Mouse (Mus musculus) liver, embryonic 12.5 days (tissue): ENCODE measurements around the gene Zbp1. TPM values are rescaled to one million over a fixed set of nuclear protein-coding genes. Genes with fewer than 3 reads are reported as not detected.

ENCODE experiments used
- ATAC-seq: fragments of 200-750 bp; cut with Nextera tagmentation; 2 replicates; pipeline ENCODE4 v1.8.0; 2017; ENCODE audit warnings: moderate number of reproducible peaks, mild to moderate bottlenecking, moderate library complexity
- H3K27ac ChIP-seq: fragments of 300-500 bp; sonication (generic); 2 replicates; pipeline ENCODE4 v1.5.1; 2016; ENCODE audit warnings: mild to moderate bottlenecking
- H3K27me3 ChIP-seq: fragments of 300-500 bp; sonication (generic); replicated peaks from 2 replicates; pipeline ENCODE4 v1.6.1; 2016; ENCODE audit warnings: mild to moderate bottlenecking, moderate library complexity
- H3K36me3 ChIP-seq: fragments of 300-500 bp; sonication (generic); 2 replicates; pipeline ENCODE4 v1.6.1; 2016; ENCODE audit warnings: mild to moderate bottlenecking, moderate library complexity
- H3K4me1 ChIP-seq: fragments of 300-500 bp; sonication (generic); 2 replicates; pipeline ENCODE4 v1.6.1; 2016
- H3K4me2 ChIP-seq: fragments of 300-500 bp; sonication (generic); 2 replicates; pipeline ENCODE4 v1.6.1; 2016; ENCODE audit warnings: mild to moderate bottlenecking, moderate library complexity
- H3K4me3 ChIP-seq: fragments of 300-500 bp; sonication (generic); 2 replicates; pipeline ENCODE4 v1.5.1; 2016; ENCODE audit warnings: mild to moderate bottlenecking, moderate library complexity
- H3K9ac ChIP-seq: fragments of 300-500 bp; sonication (generic); 2 replicates; pipeline ENCODE4 v1.6.1; 2016; ENCODE audit warnings: mild to moderate bottlenecking, moderate library complexity
- H3K9me3 ChIP-seq: fragments of 300-500 bp; sonication (generic); replicated peaks from 2 replicates; pipeline ENCODE4 v1.6.1; 2016; ENCODE audit warnings: mild to moderate bottlenecking, moderate library complexity
- WGBS: fragments of 180-500 bp; shearing (Covaris S2); methylation state at CpG from one replicate; pipeline ENCODE4 v1.1.7; 2016; ENCODE audit not compliant: insufficient replicate concordance; 5-methylcytosine and 5-hydroxymethylcytosine counted together
- polyA plus RNA-seq: library from polyadenylated mRNA; unstranded; fragments of >200 nt; fragmentation: Nextera tagmentation; extraction: Ambion mirVana; gene quantifications from 2 replicates; pipeline ENCODE4 v1.2.1, GENCODE M21; 2016

Gene Zbp1
- polyA plus RNA-seq, 1 experiment from 2014 or later: 0.21 TPM

GRCm38 (mm10) chr2:173225906-173226305, 7.2 kb upstream of the Zbp1 start:
- Histone ChIP-seq H3K27me3 (no peaks in the 10 kb centered on the region; the same call in 1 of the 2 replicates), H3K4me3 (no peak overlapping the region), H3K9ac (no peak overlapping the region), H3K9me3 (no peaks in the 10 kb centered on the region), H3K4me1 (peaks cover 5% of the 10 kb centered on the region; the same call in 1 of the 2 replicates), H3K36me3 (no peaks in the 10 kb centered on the region), H3K27ac (no peak overlapping the region), H3K4me2 (no peak overlapping the region)
- ATAC-seq: no peak
- 74% methylated on average over 7 of the region's 7 CpGs for WGBS

GRCm38 (mm10) chr2:173224832-173225231, 6.1 kb upstream of the Zbp1 start:
- H3K4me2 ChIP-seq: no peak overlapping the region
- peaks cover 2% of the 10 kb centered on the region; the same call in 1 of the 2 replicates for H3K4me1 ChIP-seq

GRCm38 (mm10) chr2:173224097-173224496, 5.4 kb upstream of the Zbp1 start:
- Histone ChIP-seq H3K36me3 (no peaks in the 10 kb centered on the region), H3K4me1 (no peaks in the 10 kb centered on the region), H3K4me2 (no peak overlapping the region), H3K9ac (no peak overlapping the region), H3K4me3 (no peak overlapping the region), H3K27me3 (no peaks in the 10 kb centered on the region; the same call in 1 of the 2 replicates), H3K27ac (no peak overlapping the region), H3K9me3 (no peaks in the 10 kb centered on the region)
- ATAC-seq: no peak
- WGBS: 26% methylated on average over 3 of the region's 3 CpGs

More at GRCm38 (mm10) chr2:173224832-173225231, 6.1 kb upstream of the Zbp1 start:
- no peaks in the 10 kb centered on the region for H3K36me3 ChIP-seq
- ATAC-seq: no peak
- no peaks in the 10 kb centered on the region for H3K9me3 ChIP-seq
- no peak overlapping the region for H3K9ac ChIP-seq
- 59% methylated on average over 7 of the region's 7 CpGs for WGBS
- no peak overlapping the region for H3K27ac ChIP-seq
- H3K4me3 ChIP-seq: no peak overlapping the region
- H3K27me3 ChIP-seq: no peaks in the 10 kb centered on the region; the same call in 1 of the 2 replicates

DNA sequence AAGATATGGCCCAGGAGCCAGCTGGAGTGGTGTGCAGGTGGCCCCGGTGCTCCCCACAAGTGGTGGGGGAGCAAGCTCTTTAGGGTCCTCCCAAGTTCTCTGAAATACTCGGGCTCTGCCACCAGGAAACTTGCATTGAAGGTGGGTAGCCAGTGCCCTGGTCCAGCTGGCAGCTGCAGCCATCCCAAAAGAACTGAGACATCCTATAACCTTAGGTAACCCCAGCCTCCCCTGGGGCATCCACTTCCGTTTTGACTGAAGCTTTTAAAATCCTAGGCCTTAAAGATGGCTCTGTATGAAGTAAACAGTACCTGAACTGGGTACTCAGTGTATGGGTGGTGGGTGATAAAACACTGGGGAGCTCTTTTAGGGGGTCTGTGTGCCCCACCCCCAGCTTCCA, 4.8 kb upstream of the Zbp1 start:
- Histone ChIP-seq H3K9ac (no peak overlapping the region), H3K4me2 (no peak overlapping the region), H3K27ac (no peak overlapping the region), H3K4me3 (no peak overlapping the region), H3K4me1 (no peaks in the 10 kb centered on the region), H3K36me3 (no peaks in the 10 kb centered on the region), H3K9me3 (no peaks in the 10 kb centered on the region), H3K27me3 (no peaks in the 10 kb centered on the region; the same call in 1 of the 2 replicates)
- no peak for ATAC-seq
- WGBS: 44% methylated on average over 3 of the region's 3 CpGs

DNA sequence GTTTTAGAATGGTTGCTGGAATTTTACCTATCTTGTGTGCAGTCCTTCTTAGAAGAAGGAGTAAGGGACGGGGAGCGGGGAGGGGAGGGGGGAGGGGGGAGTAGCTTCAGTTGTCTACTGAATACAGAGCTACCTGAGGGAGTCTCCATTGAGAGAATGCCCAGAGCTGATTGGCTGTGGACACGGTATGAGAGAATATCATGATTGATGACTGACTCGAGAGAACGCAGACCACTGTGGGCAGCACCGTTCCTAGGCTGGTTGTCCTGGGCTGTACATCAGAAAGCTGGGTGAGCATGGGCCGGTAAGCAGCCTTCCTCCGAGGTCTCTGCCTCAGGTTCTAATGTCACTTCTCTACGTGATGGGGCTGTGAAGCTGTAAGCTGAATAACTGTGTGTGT, 2.0 kb upstream of the Zbp1 start:
- 78% methylated on average over 9 of the region's 9 CpGs for WGBS
- no peak overlapping the region for H3K9ac ChIP-seq
- no peak for ATAC-seq
- no peaks in the 10 kb centered on the region for H3K36me3 ChIP-seq
- H3K4me2 ChIP-seq: no peak overlapping the region
- H3K27me3 ChIP-seq: peaks cover 11% of the 10 kb centered on the region; the same call in 1 of the 2 replicates
- H3K9me3 ChIP-seq: no peaks in the 10 kb centered on the region
- no peak overlapping the region for H3K4me3 ChIP-seq
- no peak overlapping the region for H3K27ac ChIP-seq
- H3K4me1 ChIP-seq: no peaks in the 10 kb centered on the region

- Histone ChIP-seq H3K4me2 (no peak overlapping the region), H3K9me3 (no peaks in the 10 kb centered on the region), H3K36me3 (no peaks in the 10 kb centered on the region), H3K9ac (no peak overlapping the region), H3K4me1 (no peaks in the 10 kb centered on the region), H3K27ac (no peak overlapping the region), H3K4me3 (no peak overlapping the region), H3K27me3 (peaks cover 14% of the 10 kb centered on the region; the same call in 1 of the 2 replicates)
- no peak for ATAC-seq
- 34% methylated on average over 10 of the region's 10 CpGs for WGBS
These were observed 682 bp upstream of the Zbp1 start for GRCm38 (mm10) chr2:173219256-173219954.

DNA sequence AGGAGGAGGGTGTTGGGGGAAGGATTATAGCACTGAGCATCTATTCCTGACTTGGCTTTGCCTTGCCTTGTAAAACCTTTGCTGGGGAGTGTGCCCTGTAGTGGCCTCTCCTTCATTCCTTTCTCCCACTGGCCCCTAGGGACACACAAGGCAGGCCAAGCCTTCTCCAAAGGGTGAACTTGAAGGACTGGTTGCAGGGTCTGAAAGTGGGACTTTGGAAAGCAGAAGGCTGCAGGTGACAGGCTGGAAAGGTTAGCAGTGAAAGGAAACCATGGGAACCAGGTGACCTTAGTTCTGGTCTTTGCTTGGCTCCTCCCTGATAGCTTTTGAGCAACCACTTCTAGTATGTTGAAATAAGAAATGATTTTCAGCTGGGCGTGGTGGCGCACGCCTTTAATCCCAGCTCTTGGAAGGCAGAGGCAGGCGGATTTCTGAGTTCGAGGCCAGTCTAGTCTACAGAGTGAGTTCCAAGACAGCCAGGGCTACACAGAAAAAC, 912 bp downstream of the Zbp1 start:
- Histone ChIP-seq H3K27me3 (peaks cover 14% of the 10 kb centered on the region; the same call in 1 of the 2 replicates), H3K4me3 (no peak overlapping the region), H3K4me2 (no peak overlapping the region), H3K9me3 (no peaks in the 10 kb centered on the region), H3K27ac (no peak overlapping the region), H3K4me1 (no peaks in the 10 kb centered on the region), H3K36me3 (no peaks in the 10 kb centered on the region), H3K9ac (no peak overlapping the region)
- 78% methylated on average over 5 of the region's 5 CpGs for WGBS
- ATAC-seq: no peak

DNA sequence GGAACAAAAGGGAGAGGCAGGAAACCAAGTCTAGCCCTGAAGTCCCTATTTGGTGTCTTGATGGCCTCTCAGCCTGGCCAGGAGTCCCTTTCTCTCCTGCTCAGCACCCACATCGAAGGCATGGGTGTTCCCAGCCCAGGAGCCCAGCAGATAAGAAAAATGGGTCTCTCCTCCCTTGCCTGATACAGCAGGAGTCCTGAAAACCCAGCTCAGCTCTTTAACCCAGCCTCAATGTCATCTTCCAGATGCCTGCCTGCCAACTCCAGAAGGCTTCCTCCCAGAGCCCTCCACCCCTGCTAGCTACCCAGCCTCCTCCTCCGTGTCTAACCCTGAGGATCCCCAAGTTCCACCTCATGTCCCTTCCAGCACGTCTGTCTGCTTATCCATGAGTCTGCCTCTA, 1.5 kb downstream of the Zbp1 start:
- Histone ChIP-seq H3K4me3 (no peak overlapping the region), H3K4me1 (no peaks in the 10 kb centered on the region), H3K27me3 (peaks cover 19% of the 10 kb centered on the region), H3K4me2 (no peak overlapping the region), H3K9me3 (no peaks in the 10 kb centered on the region), H3K27ac (no peak overlapping the region), H3K36me3 (no peaks in the 10 kb centered on the region), H3K9ac (no peak overlapping the region)
- ATAC-seq: no peak
- WGBS: 38% methylated on average over 3 of the region's 3 CpGs

DNA sequence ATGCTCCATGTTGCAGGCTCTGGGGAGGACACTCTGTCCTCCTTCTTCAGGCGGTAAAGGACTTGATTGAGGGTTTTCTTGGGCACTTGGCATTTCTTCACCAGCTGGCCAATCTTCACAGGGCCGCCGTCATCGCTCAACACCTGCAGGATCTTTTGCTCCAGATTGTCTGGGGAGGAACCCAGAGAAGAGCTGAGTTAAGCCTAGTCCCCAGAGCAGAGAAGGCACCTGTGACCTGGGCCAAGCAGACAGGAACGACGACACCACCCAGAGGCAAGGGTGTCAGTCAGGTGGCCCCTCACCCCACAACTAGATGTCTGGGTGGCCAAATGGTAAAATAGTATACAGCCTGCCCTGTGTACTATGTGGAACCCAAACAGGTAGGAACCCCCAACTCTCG, 1.9 kb downstream of the Zbp1 start:
- Histone ChIP-seq H3K4me2 (no peak overlapping the region), H3K9me3 (no peaks in the 10 kb centered on the region), H3K9ac (no peak overlapping the region), H3K4me1 (no peaks in the 10 kb centered on the region), H3K27ac (no peak overlapping the region), H3K4me3 (no peak overlapping the region), H3K27me3 (peaks cover 22% of the 10 kb centered on the region), H3K36me3 (no peaks in the 10 kb centered on the region)
- 77% methylated on average over 7 of the region's 7 CpGs for WGBS
- no peak for ATAC-seq

DNA sequence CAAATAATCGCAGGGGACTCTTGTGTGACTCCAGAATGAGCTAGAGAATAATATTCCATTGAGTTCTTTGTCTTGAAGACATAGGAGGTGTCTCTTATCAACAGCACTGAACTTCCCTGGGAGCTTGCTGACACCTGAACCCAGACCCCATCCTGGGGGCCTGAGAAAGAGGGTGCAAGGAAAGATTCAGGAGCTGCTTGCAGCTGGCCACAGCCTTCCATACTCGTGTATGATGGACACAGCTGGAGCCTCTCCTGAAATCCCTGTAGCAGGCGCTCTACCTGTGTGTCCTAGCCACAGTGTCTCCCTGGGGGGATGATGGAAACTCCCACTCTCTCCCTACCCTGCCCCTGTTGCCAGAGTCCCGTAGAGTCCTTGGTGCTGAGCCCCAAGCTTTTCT, 6.5 kb downstream of the Zbp1 start:
- ATAC-seq: no peak
- no peaks in the 10 kb centered on the region for H3K36me3 ChIP-seq
- no peaks in the 10 kb centered on the region for H3K4me1 ChIP-seq
- no peak overlapping the region for H3K4me2 ChIP-seq
- H3K27ac ChIP-seq: no peak overlapping the region
- WGBS: 46% methylated on average over 4 of the region's 4 CpGs
- H3K9ac ChIP-seq: no peak overlapping the region
- no peak overlapping the region for H3K4me3 ChIP-seq
- no peaks in the 10 kb centered on the region for H3K9me3 ChIP-seq
- H3K27me3 ChIP-seq: peaks cover 23% of the 10 kb centered on the region

DNA sequence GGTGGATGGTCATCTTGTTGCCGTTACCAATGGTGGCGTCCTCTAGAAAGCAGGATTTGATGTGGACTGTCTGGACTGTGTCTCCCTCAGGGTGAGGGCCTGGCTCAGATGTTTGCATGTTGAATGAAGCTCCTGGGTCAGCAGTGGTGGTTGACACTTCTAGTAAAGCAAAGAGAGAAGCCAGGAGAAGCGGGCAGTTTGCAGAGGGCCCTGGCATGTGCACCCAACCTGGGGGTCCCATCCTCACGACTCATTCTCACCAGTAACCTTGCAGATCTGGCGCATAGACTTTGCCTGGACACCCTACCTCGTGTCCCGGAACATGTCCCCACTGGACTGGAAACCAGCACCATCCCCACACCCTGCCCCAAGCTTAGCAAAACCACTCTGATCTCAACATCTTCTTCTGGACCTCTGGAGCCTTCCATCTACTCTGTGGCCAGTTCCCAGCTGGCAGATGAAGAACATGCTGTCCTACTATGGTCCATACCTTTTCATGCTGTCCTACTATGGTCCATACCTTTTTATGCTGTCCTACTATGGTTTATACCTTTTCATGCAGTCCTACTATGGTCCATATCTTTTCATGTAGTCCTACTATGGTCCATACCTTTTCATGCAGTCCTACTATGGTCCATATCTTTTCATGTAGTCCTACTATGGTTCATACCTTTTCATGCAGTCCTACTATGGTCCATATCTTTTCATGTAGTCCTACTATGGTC, 9.5 kb downstream of the Zbp1 start:
- no peak overlapping the region for H3K27ac ChIP-seq
- no peaks in the 10 kb centered on the region for H3K36me3 ChIP-seq
- WGBS: 72% methylated on average over 7 of the region's 7 CpGs
- H3K27me3 ChIP-seq: peaks cover 13% of the 10 kb centered on the region
- no peak overlapping the region for H3K4me3 ChIP-seq
- no peaks in the 10 kb centered on the region for H3K9me3 ChIP-seq
- no peak overlapping the region for H3K4me2 ChIP-seq
- no peak for ATAC-seq
- no peak overlapping the region for H3K9ac ChIP-seq
- no peaks in the 10 kb centered on the region for H3K4me1 ChIP-seq

DNA sequence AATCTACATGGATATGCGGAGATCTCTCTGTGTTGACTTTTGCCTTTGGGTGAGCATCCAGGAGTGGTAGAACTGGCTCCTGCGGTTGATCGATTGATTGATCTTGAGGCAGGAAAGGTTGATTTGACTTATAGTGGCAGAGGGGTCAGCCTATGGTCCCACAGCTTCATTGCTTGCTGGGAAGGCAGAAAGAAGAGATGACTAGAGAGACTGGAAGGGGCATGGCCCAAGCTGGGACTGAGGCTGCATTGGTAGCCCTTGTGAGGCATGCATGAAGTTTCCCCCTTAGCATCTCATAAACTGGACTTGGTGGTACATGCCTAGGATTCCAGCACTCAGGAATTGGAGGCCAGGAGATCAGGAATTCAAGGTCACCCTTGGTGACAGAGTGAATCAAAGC, 11.7 kb downstream of the Zbp1 start:
- 81% methylated on average over 3 of the region's 3 CpGs for WGBS
- H3K36me3 ChIP-seq: no peaks in the 10 kb centered on the region
- peaks cover 9% of the 10 kb centered on the region; the same call in 1 of the 2 replicates for H3K27me3 ChIP-seq
- no peak for ATAC-seq
- H3K9me3 ChIP-seq: no peaks in the 10 kb centered on the region
- no peak overlapping the region for H3K4me3 ChIP-seq
- H3K9ac ChIP-seq: no peak overlapping the region
- no peak overlapping the region for H3K27ac ChIP-seq
- H3K4me1 ChIP-seq: no peaks in the 10 kb centered on the region
- no peak overlapping the region for H3K4me2 ChIP-seq
